Mouse (Mus musculus) 416B (cell line): ENCODE data around the gene Slc6a16.

Experiments used
- DNase-seq: peaks from one replicate; pipeline ENCODE4 v3.0.0; 2011; ENCODE audit warnings: low read depth

Slc6a16 gene

GRCm38 (mm10) chr7:45240633-45241388 is at the start of gene Slc6a16:
Gene Slc6a16, plus strand, starts transcription at chr7:45241085.
- DNase-seq, result no peak

GRCm38 (mm10) chr7:45191161-45191560 is 49.7 kb upstream of the Slc6a16 start:
- DNase-seq, result no peak

GRCm38 (mm10) chr7:45191803-45192363 is 49.0 kb upstream of the Slc6a16 start:
- peak; percentile 11 for DNase-seq

- DNase-seq, result no peak
Observed at GRCm38 (mm10) chr7:45192585-45193310, 48.1 kb upstream of the Slc6a16 start.

GRCm38 (mm10) chr7:45193406-45193805 is 47.5 kb upstream of the Slc6a16 start:
- DNase-seq, result no peak

- DNase-seq, result peak; percentile 20
Observed at GRCm38 (mm10) chr7:45193871-45194785, 46.8 kb upstream of the Slc6a16 start.

GRCm38 (mm10) chr7:45195341-45196175 is 45.3 kb upstream of the Slc6a16 start:
- no peak for DNase-seq

- DNase-seq, result no peak
Observed at GRCm38 (mm10) chr7:45196176-45196535, 44.7 kb upstream of the Slc6a16 start.

GRCm38 (mm10) chr7:45196994-45197393 is 43.9 kb upstream of the Slc6a16 start:
- peak; percentile 24 for DNase-seq

- DNase-seq, result peak; percentile 76
Observed at GRCm38 (mm10) chr7:45198435-45198834, 42.5 kb upstream of the Slc6a16 start.

- DNase-seq, result no peak
Observed at GRCm38 (mm10) chr7:45198961-45199360, 41.9 kb upstream of the Slc6a16 start.

GRCm38 (mm10) chr7:45202654-45203053 is 38.2 kb upstream of the Slc6a16 start:
- no peak for DNase-seq

- no peak for DNase-seq
Observed at GRCm38 (mm10) chr7:45204380-45205143, 36.3 kb upstream of the Slc6a16 start, which contains the start of gene Ccdc155. Gene Ccdc155, minus strand, starts transcription at chr7:45204892.

GRCm38 (mm10) chr7:45208260-45208659 is 32.6 kb upstream of the Slc6a16 start:
- peak; percentile 16 for DNase-seq

- DNase-seq, result peak; percentile 36
Observed at GRCm38 (mm10) chr7:45211070-45211469, 29.8 kb upstream of the Slc6a16 start.

- peak; percentile 46 for DNase-seq
Observed at GRCm38 (mm10) chr7:45211851-45212251, 29.0 kb upstream of the Slc6a16 start, which contains the start of gene Dkkl1. Gene Dkkl1, minus strand, starts transcription at chr7:45212147.

- DNase-seq, result no peak
Observed at GRCm38 (mm10) chr7:45212356-45212755, 28.5 kb upstream of the Slc6a16 start.

GRCm38 (mm10) chr7:45213708-45214107 is 27.2 kb upstream of the Slc6a16 start:
- DNase-seq, result no peak

- no peak for DNase-seq
Observed at GRCm38 (mm10) chr7:45215673-45216441, 25.0 kb upstream of the Slc6a16 start, which contains the start of gene Tead2. Gene Tead2, plus strand, starts transcription at chr7:45215753.
